Mouse (Mus musculus): Measurements from ENCODE around the gene 1700088E04Rik. TPM values are rescaled to one million over a fixed set of nuclear protein-coding genes. Genes with fewer than 3 reads are reported as not detected.

Gene 1700088E04Rik
- 2.3 TPM for polyA plus RNA-seq (2017; shearing (Covaris generic))

DNA sequence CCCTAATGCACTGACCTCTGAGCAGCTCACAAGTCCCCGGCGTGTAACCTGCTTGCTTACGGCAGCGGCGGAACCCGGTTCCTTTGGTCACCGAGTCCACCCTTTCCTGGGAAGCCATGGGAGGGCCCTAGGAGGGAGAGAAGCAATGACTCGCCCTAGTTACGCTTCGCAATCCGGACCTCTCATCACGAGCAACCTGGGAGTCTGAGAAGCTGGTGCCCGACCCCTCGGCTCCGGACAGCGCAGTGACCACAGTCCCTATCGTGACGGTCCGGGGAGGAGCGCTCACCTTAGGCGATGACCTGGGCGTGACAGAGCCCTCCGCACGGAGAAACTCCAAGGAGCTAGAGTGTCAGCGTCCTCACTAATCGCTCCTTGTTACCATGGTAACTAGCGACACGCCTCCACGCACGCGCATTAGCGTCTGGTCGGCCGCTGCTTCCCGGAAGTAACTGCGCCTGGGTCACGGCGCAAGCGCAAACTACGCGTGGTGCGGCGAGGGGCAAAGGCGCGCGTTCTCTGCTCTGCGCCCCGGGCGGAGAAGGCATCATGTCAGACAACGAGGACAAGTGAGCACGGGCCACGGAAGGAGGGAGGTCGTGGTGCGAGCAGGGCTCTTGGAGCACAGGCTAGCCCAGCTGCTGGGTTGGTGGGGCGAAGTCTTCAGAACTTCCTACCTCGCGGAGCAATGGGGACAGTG, at the start of gene 1700088E04Rik, which contains the start of gene Polr2f:
TSS of gene 1700088E04Rik (minus strand) at position 388 of the 700 bp plus-strand sequence.
TSS of gene Polr2f (plus strand) at position 144 of the 700 bp plus-strand sequence.

DNA sequence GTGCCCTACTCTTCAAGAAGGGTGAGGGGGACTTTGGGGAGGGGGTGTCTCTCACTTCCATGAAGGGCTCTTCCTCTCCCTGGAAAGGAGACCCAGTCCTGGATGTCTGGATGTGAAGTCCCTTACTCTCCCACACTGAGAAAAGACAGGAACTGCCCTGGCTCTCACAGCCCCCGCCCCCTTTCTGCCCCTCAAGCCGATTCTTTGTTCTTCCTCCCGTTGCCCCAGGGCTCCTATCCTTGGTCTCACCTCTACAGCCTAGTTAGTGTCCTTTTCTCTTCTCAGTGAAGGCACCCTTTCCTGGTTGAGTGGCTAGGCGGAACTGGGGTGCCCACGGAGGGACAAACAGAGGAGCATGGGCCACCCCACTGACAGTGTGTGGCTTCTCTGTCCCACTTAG, 24.1 kb upstream of the 1700088E04Rik start, which contains the start of gene Sox10:
TSS of gene Sox10 (minus strand) at position 101 of the 400 bp plus-strand sequence.

GRCm38 (mm10) chr15:79108421-79109320, 32.4 kb downstream of the 1700088E04Rik start, which contains the start of gene Micall1:
Gene Micall1 (plus strand): TSS chr15:79108898.

Other genes starting within 250 kb of the 1700088E04Rik start
- gene Gm49510, start 241.6 kb downstream of the 1700088E04Rik start, polyA plus RNA-seq (2017; shearing (Covaris generic)), result 0.60 TPM
- 221 TPM for gene Sh3bp1, start 241.5 kb downstream of the 1700088E04Rik start, polyA plus RNA-seq (2017; shearing (Covaris generic))
- gene Pdxp, start 227.3 kb downstream of the 1700088E04Rik start, polyA plus RNA-seq (2017; shearing (Covaris generic)), result 1.4 TPM
- gene Lgals1, start 214.5 kb downstream of the 1700088E04Rik start, polyA plus RNA-seq (2017; shearing (Covaris generic)), result 729 TPM
- gene Nol12, start 206.3 kb downstream of the 1700088E04Rik start, polyA plus RNA-seq (2017; shearing (Covaris generic)), result 61.5 TPM
- gene Triobp, start 193.5 kb downstream of the 1700088E04Rik start, polyA plus RNA-seq (2017; shearing (Covaris generic)), result 85.6 TPM
- gene H1f0, start 112.8 kb downstream of the 1700088E04Rik start, polyA plus RNA-seq (2017; shearing (Covaris generic)), result 54.6 TPM
- gene Galr3, start 99.4 kb downstream of the 1700088E04Rik start, polyA plus RNA-seq (2017; shearing (Covaris generic)), result not detected
- 8.9 TPM for gene Ankrd54, start 78.4 kb downstream of the 1700088E04Rik start, polyA plus RNA-seq (2017; shearing (Covaris generic))
- 185 TPM for gene Eif3l, start 66.1 kb downstream of the 1700088E04Rik start, polyA plus RNA-seq (2017; shearing (Covaris generic))
- 24.9 TPM for gene Micall1, start 32.4 kb downstream of the 1700088E04Rik start, polyA plus RNA-seq (2017; shearing (Covaris generic))
- gene Polr2f, start 244 bp downstream of the 1700088E04Rik start, polyA plus RNA-seq (2017; shearing (Covaris generic)), result 170 TPM
- not detected for gene Sox10, start 24.0 kb upstream of the 1700088E04Rik start, polyA plus RNA-seq (2017; shearing (Covaris generic))
- 44.4 TPM for gene Pick1, start 87.9 kb upstream of the 1700088E04Rik start, polyA plus RNA-seq (2017; shearing (Covaris generic))
- gene Gm49486, start 88.1 kb upstream of the 1700088E04Rik start, polyA plus RNA-seq (2017; shearing (Covaris generic)), result not detected
- not detected for gene Slc16a8, start 113.5 kb upstream of the 1700088E04Rik start, polyA plus RNA-seq (2017; shearing (Covaris generic))
- not detected for gene Baiap2l2, start 144.3 kb upstream of the 1700088E04Rik start, polyA plus RNA-seq (2017; shearing (Covaris generic))
- 17.6 TPM for gene Pla2g6, start 187.1 kb upstream of the 1700088E04Rik start, polyA plus RNA-seq (2017; shearing (Covaris generic))
- gene Maff, start 205.4 kb upstream of the 1700088E04Rik start, polyA plus RNA-seq (2017; shearing (Covaris generic)), result 0.18 TPM